Mouse (Mus musculus) left cerebral cortex, postnatal 4 days (tissue): ENCODE data around the gene Gpr107. TPM values are rescaled to one million over a fixed set of nuclear protein-coding genes. Genes with fewer than 3 reads are reported as not detected.

Experiments
- DNase-seq: peaks from one replicate; pipeline ENCODE4 v3.0.0-alpha.2; 2022
- intact Hi-C: fragments of 180-260 bp; cut with DNase I; formaldehyde crosslinking; loops from one replicate; pipeline ENCODE4 v1.15.1; 2025
- total RNA-seq, 2 experiments: library from RNA; stranded (reverse); gene quantifications; 2 replicates each; pipeline ENCODE4 v1.2.3; 2021

Gene Gpr107
- total RNA-seq, 2 experiments from 2014 or later, result 59.0 to 59.8 TPM

DNA sequence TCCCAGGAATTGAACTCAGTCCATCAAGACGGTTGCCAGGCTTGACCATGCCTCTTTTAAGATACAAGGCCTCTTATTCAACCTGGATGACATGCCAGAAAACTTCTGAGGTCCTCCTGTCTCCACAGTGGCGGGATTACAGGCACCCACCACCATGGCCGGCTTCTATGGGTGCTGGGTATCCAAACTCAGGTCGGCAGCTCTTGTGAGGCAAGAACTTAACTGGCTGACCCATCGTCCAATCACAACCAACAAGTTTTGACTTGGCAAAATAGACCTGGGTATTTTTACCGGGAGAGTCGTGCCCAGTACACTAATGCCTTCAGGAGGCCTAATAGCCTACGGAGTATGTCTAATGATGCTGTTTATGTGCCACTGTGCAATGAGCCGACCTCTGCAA lies 26.1 kb upstream of the Gpr107 start:
- DNase-seq, result no peak
- intact Hi-C loops, result no loop called here

DNA sequence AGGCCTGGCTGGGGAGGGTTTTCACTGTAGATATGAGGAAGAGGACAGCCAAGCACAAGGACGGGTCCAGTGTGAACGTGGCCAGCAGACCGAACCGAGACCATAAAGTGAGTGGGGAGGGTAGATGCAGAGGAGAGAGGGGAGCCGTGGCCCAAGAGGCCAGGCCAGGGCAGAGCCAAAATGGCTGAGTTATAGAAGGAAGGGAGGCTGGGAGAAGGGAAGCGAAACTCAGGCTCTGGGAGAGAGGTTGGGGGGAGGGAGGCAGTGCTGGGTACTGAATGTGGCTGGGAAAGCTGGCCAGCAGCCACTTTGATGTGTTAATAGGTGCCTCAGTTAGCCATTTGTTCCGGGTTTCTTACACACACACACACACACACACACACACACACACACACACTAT lies 24.9 kb upstream of the Gpr107 start:
- intact Hi-C loops, result no loop called here
- no peak for DNase-seq

DNA sequence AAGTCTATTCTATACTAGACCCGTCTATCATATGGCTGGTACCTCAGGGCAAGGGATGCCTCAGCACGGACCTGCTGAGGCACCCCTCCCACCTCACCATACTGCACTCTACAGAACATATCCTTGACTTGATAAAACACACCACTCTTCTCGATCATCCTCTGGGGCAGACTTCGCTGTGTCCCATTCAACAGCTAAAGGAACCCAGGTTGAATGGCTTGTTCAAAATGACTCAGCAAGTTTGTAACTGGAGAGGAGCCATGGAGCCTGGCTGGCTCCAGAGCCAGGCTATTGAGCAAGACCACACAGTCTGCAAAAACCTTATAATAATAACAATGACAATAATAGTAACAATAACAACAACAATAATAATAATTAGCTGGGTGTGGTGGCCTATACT lies 24.2 kb upstream of the Gpr107 start:
- intact Hi-C loops, result no loop called here
- no peak for DNase-seq

DNA sequence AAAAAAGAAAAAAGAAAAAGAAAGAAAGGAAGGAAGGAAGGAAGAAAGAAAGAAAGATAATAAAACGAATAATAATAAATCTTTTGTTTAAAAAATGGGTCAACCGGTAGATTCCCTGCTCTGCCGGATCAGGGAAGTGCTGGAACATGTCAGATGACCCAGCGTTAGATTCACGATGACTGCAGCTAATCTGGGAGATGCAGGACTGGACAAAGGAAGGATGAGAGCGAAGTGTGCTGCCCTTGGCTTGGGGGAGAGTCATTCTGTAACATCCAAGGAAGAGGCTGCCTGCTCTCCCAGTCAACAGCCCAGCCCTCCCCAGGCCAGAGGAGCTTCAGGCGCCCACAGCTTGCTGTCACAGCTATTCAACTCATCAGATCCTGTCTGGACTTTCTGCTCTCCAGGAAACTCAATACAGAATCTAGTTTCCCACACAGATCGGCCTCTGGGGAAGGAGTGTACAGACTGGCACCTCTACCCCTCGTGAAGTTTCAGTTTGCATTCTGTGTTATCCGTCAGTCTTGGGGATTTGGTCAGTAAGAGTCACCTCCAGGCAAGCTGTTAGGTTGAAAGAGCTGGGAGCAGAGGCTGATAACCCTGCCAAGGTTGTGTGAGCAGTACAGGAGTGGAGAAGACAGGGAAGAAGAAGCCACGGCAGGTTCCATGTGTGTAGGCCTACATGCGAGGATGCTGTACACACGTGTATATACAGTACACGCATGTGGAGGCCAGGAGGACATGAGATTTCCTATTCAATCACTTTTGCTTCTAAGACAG lies 22.2 kb upstream of the Gpr107 start:
- DNase-seq, result no peak
- intact Hi-C loops, result no loop called here

DNA sequence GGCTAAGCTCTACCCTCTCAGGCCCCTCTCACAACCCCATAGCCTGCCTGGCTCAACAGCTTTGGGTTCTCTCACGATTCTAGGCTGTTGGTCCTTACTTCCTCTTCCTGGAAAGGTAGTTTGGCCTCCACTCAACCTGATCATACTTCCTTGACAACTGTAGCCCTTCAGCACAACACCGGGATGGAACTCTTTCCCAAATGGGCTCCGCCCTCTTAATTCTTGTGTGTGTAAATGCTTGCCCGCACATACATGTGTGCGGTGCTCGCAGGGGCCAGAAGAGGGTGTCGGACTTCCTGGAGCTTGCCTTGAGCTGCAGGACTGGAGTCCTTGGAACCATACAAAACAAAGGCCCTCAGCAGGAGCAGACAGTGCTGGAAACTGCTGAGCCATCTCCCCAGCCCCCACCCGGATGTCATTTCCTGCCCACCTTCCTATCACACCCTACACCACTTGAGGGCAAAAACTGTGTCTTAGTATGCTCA lies 21.3 kb upstream of the Gpr107 start:
- no peak for DNase-seq
- intact Hi-C loops, result no loop called here

DNA sequence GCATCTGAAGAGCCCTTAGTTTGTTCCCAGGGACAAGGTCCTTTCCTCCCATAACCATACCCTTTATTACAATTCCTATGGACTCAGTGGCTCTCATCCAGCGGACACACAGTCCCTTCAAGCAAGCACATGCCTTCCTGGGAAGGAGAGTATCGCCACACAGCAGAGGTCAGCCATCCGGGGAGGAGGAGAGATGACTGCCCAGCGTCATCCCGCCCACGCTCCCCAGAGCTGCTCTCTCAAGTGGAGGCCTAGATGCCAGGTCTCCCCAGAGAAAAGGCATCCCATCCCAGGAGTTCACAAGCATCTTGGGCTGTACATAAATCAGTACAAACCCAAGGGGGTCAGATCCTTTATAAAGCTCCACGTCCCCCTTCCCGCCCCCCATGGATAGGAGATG lies 19.4 kb upstream of the Gpr107 start:
- DNase-seq, result no peak
- intact Hi-C loops, result no loop called here

DNA sequence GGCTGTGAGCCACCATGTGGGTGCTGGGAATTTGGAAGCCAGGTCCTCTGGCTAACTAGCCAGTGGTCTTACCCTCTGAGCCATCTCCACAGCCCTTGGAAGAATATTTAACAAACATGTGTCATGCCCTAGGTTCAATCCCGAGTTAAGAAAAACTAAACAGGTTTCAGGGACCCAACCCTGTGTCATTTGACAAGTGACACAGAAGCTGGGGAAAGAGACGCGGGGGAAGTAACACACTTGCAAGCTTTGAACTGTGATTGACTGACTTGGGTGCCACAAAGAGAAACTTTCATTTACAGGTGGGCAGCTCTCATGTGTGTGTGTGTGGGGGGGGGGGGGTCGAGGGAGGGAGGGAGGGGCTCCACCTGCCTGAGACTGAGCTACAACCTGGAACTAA lies 18.1 kb upstream of the Gpr107 start:
- intact Hi-C loops, result no loop called here
- no peak for DNase-seq

DNA sequence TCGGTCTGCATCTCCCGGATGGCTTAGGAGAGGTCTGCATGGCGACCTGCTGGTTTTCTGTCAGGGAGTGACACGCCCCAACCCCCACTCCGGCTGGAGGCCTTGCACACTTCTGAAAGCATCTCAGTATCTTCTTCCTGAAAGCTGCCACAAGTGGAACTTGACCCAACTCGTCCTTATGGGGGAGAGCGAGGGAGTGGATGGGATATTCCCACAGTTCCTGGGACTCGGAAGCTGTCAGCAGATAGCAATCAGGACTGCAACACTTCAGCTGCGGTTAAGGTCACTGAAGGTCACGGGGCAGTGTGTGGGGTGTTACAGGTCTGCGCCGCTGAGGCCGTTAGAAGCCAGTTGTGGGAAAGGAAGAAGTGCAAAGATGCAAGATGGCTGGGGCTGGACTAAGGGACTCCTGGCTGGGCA lies 16.6 kb upstream of the Gpr107 start:
- intact Hi-C loops, result no loop called here

DNA sequence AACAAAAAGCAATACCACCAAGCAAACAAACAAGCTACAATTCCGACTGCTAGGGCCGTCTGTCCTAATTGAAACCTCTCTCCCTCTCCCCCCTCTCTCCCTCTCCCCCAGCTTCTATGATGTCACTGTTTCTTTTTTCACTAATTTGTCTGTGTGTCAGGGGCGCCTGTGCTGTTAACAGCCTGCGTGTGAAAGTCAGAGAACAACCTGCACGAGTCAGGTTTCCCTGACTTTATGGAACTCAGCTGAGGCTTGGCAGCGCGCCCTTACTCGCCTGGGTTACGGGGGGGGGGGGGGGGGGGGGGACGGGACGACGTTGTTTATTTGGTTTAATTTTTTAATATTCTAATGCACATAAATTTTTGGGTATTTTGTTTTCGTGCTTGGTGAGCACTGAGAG lies 15.8 kb upstream of the Gpr107 start:
- intact Hi-C loops, result no loop called here
- DNase-seq, result no peak

More for the DNA sequence above, 16.6 kb upstream of the Gpr107 start:
- no peak for DNase-seq

DNA sequence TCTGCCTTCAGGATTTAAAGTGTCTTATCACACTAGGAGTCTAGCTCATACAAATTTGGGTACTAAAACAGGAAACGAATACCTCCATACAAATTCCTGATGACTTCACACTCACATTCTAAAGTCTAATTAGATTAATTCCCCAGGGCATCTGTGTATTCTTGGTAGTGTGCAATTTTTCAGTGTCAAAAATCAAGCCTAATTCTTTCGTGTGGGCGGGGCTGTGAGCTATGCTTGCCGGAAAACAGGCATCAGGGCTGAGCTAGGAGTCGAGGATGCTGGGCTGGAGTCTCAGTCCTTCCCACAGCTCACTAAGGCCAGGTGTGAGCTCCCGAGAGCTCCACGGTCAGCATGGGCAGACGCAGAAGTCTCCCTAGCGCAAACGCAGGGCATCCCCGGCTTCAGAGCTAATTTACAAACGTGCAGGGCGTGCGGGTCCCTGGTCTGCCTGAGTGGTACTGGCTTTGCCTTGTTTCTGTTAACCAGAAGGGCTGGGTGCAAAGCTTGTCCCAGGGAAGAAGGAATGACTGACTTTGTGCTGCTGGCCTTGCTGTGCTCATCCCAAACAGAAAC lies 15.0 kb upstream of the Gpr107 start:
- no peak for DNase-seq
- intact Hi-C loops, result no loop called here

DNA sequence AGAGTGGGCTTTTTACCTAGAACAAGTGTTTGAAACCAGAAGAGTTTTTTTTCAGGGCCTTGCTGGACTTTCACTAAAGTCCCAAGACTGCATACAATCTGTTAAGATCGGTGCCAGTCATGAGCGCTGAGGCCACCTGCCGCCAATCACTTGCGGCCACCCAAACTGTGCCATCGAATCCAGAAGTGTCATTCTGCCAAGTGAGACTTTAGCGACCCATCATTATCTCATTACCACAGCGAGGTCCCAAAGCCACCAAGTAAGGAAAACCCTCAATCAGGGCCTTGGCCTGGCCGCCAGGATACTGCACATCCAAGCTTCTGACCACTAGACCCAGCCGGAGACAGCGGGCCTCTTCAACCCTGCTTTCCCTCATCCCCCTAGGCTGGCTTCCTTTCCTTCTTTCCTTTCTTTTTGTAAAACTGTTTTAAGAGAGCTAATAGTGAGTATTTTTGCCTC lies 12.9 kb upstream of the Gpr107 start:
- DNase-seq, result no peak
- intact Hi-C loops, result no loop called here

DNA sequence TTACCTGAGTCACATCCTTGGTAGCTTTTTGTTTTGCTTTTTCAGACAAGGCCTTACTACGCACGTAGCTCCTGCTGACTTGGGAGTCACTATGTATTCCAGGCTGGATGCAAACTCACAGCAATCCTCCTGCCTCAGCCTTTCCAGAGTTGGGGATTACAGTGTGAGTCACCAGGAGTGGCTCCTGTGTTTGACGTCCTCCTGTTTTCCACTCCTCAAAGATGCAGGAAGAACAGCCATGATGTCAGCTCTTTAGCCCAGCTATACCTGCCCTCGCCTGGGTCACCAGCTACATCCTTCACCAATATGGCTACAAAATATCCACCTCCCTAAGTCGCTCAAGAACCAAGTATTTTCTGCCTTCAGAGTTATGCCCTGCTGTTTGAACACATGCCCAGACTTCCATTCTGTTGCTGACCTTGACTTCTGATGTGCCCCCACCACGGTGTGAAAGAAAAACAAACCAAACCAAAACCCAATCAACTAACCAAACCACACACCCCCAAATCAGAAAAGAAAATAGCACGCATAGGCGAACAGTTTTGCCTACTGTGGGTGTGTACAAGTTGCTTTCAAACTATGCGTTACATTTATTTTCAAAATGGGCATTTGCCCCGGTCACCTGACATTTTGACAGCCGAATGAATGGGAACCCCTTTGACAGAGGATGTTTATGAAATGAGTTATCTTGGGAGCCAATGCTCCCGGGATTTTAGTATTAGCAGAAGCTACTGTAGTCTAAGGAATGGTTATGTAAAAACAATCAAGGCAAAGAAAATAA lies 11.9 kb upstream of the Gpr107 start:
- DNase-seq, result no peak
- intact Hi-C loops, result loop anchor here (10.0 kb wide), 2 partner anchors 65 to 105 kb away; no protein-coding TSS in a partner anchor

DNA sequence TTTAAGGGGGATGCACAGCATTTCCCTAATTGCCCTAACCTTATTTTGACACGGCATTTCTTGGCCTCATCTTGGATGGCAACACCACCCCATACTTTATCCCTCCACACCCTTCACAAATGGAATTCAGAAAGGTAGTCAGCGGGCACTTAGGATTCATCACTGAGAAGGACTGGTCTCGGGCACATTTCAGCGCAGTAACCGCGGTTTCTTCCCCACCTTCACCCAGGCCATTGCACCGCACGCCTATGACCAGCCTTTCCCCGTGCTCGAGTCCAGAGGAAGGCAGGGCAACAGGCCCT lies 11.4 kb upstream of the Gpr107 start:
- no peak for DNase-seq
- intact Hi-C loops, result loop anchor here (10.0 kb wide), 2 partner anchors 66 to 106 kb away; no protein-coding TSS in a partner anchor

DNA sequence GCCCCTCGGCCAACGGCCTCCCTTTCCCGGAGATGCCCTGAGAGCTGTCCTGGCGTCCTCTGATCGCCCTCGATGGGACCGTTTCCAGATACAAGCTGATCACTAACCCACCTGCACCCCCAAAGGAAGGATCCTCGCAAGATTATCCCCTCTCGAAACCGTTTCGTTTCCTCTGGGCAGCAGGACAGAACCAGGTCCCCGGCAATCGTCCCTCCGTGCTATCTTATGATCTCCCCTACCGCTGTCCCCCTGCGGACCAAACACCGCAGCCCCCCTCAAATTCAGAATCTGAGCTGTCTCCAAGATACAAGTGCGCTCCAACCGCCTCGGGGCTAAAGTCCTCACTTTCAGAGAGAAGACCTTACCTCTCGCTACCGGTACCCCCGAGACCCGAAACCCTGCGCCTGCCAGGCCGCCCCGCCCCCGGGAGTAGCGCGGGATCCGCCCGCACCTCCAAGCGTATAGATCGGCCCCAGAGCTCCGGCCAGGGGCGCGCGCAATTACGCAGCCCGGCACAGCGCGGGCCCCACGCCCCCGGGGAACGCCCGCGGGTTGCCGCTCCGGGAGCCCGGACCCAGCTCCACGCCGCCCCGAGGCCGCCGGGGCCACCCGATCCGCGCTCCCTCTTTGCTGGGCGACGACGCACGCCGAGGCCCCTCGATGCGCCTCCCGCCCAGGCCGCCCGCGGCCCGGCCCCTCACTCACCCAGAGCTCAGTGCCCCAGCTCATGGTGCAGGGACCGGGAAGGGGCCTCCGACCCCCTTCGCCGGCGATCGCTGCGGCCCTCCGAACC lies 10.8 kb upstream of the Gpr107 start:
- intact Hi-C loops, result loop anchor here (10.0 kb wide), 2 partner anchors 66 to 106 kb away; no protein-coding TSS in a partner anchor
- DNase-seq, result peak; percentile 37

DNA sequence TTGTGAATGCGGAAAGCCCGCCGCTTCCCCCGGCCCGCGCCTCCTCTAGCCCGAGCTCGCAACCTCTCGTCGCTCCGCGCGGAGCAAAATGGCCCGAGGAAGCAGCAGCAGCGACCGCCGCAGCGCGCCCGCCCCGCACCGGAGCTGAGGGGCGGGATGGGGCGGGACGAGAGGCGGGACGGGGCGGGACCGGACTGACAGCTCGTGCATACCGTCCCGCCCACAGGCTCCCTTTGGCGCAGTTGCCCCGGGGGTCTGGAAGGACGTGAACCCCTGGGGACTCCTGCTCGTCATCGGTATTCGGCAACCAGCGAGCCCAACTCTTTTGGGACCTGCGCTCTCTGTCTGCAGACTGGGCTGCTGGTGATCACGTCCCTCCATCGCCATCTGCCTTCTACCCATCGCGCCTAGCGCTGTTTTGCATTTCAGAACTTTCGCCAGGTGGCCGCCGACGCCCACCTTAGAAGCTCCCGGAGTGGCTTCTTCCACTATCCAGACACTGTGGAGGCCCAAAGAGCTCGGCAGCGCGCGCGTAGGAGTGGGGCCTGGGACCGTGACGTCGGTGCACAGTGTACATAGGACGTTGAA lies 10.2 kb upstream of the Gpr107 start, which contains the start of gene Fnbp1:
Gene Fnbp1 (minus strand): TSS at position 142 of the 588 bp plus-strand sequence.
- intact Hi-C loops, result loop anchor here (10.0 kb wide), 2 partner anchors 67 to 107 kb away; no protein-coding TSS in a partner anchor
- DNase-seq, result peak; percentile 84

DNA sequence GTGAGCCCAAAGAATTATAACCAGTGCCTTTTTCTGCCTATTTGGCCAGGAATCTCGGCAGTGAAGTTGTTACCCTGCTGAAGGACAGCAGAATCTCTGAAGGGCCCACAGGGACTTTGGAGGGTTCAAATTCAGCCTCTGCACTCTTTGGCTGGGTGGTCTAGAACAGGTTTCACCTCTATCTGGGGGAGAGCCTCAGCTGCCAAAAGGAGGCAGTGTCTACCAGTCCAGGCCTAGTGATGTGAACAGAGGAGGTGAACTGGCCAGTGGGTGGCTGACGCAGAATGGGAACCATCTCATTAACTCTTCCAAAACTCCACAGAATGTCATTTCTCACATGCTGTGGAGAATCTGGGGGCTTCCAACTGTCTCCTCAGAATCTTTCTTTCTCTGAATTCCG lies 9.6 kb upstream of the Gpr107 start:
- no peak for DNase-seq
- intact Hi-C loops, result loop anchor here (10.0 kb wide), 2 partner anchors 68 to 108 kb away; no protein-coding TSS in a partner anchor

DNA sequence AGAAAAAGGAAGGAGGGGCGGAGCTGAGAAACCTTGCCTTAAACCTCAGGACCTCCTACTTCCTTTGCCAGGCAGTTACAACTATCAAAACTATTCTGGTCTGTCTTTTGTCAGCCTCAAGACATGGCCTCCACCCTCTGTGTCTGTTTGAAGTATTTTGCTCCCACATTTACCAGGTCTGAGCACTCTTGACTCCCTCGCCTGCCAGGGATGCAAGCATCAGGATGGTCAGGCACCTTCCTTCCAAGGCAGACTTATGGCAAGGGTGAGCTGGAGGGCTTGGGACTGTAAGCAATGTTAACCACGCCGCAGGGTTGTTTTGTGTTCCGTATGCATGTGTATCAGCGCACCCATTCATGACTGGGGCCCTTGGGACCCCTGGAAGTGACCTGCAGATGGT lies 8.8 kb upstream of the Gpr107 start:
- no peak for DNase-seq
- intact Hi-C loops, result loop anchor here (10.0 kb wide), 2 partner anchors 69 to 109 kb away; no protein-coding TSS in a partner anchor

DNA sequence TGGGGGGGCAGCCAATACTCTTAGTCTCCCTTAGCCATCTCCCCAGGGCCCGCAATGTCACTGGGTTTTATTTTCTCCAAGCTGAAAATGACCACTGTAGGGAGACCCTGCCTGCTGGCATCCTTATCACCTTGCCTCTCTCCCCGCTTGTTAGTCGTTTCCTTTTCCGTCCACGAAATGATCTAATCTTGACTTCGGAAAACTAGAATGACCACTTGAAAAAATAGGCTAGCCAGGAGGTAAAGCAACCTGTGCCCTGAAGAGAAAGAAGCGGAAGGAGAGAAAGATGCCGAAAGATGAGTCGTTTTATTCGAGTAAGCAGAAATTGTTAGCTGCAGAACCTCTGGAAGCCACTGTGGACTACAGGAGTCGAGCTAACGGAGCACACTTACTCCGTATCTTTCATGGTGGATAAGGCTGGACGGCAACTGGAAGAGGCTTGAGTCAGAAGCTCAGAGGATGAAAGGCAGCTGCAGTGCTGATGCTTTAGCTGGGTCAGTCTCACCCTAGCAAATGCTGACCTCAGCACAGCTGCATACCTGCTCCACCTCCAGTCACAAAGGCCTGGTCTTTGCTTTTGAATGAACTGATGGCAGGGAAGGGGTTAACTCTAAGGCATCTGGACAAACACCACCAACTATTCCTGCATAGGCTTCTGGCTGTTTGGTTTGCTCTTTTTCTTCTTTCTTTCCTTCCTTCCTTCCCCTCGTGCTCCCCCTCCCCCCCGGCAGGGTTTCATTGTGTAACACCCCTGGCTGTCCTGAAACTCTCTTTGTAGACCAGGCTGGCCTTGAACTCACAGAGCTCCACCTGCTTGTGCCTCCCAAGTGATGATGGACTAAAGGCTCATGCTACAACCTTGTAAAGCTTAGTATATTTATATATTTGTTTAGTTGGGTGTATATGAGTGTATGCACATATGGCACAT lies 8.1 kb upstream of the Gpr107 start:
- DNase-seq, result no peak
- intact Hi-C loops, result loop anchor here (10.0 kb wide), 2 partner anchors 69 to 109 kb away; no protein-coding TSS in a partner anchor

DNA sequence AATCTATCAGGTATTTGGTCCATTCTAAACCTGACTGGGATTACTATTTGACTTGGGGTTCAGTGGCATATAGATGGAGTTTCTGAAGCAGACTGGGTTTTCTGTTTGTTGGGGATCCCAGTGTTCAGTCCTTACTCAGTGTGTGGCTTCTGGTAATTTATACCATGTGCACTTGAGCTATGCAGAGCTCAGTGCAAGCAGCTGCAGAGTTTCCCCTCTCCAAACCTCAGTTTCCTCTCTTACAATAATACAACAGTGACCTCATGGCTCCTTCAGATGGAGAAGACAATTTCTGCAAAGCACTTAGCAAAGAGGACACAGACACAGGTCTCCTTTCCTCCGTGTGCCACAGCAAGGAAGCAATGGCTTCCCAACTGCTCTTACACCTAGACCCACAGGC lies 7.2 kb upstream of the Gpr107 start:
- intact Hi-C loops, result loop anchor here (10.0 kb wide), 2 partner anchors 70 to 110 kb away; no protein-coding TSS in a partner anchor
- DNase-seq, result no peak
